15 mouse cellular contexts compared by ENCODE assay signal in the genomic region with DNA sequence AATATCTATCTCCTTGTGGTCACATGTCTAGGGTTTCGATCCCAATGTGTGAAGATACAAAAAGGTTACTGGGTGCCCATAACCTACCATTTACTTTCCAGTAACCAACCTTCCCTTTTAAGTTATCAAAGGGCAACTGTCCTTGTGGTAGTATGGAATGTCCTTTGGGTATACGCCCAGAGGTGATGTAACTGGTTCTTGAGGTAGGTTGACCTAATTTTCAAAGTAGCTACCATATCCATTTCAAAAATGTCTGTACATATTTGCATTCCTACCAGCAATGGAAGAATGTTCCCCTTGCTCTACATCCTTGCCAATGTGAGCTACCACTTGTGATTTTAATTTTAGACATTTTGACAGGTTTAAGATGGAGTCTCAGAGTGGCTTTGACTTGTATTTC.
"Had no signal": no experiment of that assay in that cellular context is flagged by ENCODE, and none has a peak within 500 bp of the region (broad histone marks: within the 10 kb centered on the region; RNA-seq: fewer than 3 reads in every experiment).

No protein-coding gene starts in this region.

- ATAC-seq: liver, embryonic 12.5 days; midbrain, embryonic 13.5 days; midbrain, embryonic 15.5 days had no signal

- H3K36me3 ChIP-seq: liver, embryonic 12.5 days; lung, embryonic 15.5 days; midbrain, embryonic 13.5 days; midbrain, embryonic 15.5 days; neural tube, embryonic 12.5 days; stomach, embryonic 15.5 days had no signal

- DNase-seq: right cerebral cortex, postnatal 14 days; thymus, adult 2 months; thymus, postnatal 25 days; thymus, postnatal 4 days had no signal

- H3K27ac ChIP-seq: liver, embryonic 12.5 days; liver, embryonic 14.5 days; lung, embryonic 15.5 days; macrophage; midbrain, embryonic 13.5 days; midbrain, embryonic 15.5 days; neural tube, embryonic 12.5 days; stomach, embryonic 15.5 days; stomach, postnatal 0 days had no signal

- H3K9me3 ChIP-seq: liver, embryonic 12.5 days; lung, embryonic 15.5 days; megakaryocyte, embryonic 14.5 days; midbrain, embryonic 13.5 days; midbrain, embryonic 15.5 days; neural tube, embryonic 12.5 days; stomach, embryonic 15.5 days had no signal

- H3K4me1 ChIP-seq: liver, embryonic 12.5 days; lung, embryonic 15.5 days; megakaryocyte, embryonic 14.5 days; midbrain, embryonic 13.5 days; midbrain, embryonic 15.5 days; neural tube, embryonic 12.5 days; stomach, embryonic 15.5 days had no signal

- H3K4me2 ChIP-seq: liver, embryonic 12.5 days; lung, embryonic 15.5 days; midbrain, embryonic 11.5 days; midbrain, embryonic 13.5 days; midbrain, embryonic 15.5 days; neural tube, embryonic 12.5 days; stomach, embryonic 15.5 days had no signal

- H3K4me3 ChIP-seq: liver, embryonic 12.5 days; lung, embryonic 15.5 days; megakaryocyte, embryonic 14.5 days; midbrain, embryonic 13.5 days; midbrain, embryonic 15.5 days; neural tube, embryonic 12.5 days; stomach, embryonic 15.5 days had no signal

- H3K27me3 ChIP-seq: liver, embryonic 12.5 days; lung, embryonic 15.5 days; megakaryocyte, embryonic 14.5 days; midbrain, embryonic 13.5 days; midbrain, embryonic 15.5 days; neural tube, embryonic 12.5 days; stomach, embryonic 15.5 days had no signal

- H3K9ac ChIP-seq: liver, embryonic 12.5 days; liver, embryonic 14.5 days; lung, embryonic 15.5 days; midbrain, embryonic 13.5 days; midbrain, embryonic 15.5 days; neural tube, embryonic 12.5 days; stomach, embryonic 15.5 days had no signal
